Mouse (Mus musculus) cerebellum, adult 2 months (tissue): ENCODE results near the gene Lysmd1.

Source experiments
- CTCF ChIP-seq: fragments of 200-500 bp; IDR thresholded peaks from 2 replicates; pipeline ENCODE4 v1.5.1; 2011; ENCODE audit warnings: low read depth, mild to moderate bottlenecking, control low read depth, low read length, moderate library complexity, borderline replicate concordance; ENCODE audit not compliant: insufficient read depth
- POLR2A ChIP-seq: fragments of 200-500 bp; IDR thresholded peaks from 2 replicates; pipeline ENCODE4 v1.6.1; 2011; ENCODE audit warnings: low read length, control low read depth, borderline replicate concordance; ENCODE audit not compliant: insufficient read depth

DNA sequence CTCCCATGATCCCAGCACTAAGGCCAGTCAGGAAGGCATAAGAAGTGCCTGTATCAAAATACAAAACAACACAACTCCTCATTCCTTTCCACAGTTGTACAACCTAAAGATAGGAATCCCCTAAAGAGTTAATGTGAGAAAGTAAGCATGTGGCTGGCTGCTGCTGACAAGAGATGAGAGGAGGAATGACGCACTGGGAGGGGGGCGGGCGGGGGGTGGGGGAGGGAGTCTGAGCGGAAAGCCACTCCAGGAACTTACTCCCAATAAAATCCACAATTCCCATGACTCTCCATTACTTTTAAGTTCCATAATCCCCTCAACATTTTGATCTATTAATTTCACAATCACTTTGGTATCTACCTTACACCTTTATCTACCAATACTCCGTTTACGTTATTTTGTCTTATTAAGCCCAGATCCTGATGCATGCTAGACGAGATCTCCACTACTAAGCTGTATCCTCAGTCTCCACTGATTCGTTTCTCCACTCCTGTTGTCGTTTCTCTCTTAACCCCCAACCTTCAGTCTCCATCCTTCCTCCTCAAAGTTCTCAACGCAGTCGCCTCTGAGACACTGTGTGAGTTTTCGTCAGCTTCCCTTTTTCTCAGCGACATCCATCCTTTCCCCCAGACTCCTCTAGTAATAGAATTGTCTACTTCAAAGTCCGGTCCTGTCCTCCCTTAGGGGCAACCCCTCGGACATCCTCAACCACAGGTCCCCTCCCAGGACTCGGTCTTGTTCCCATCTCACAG is 28.1 kb upstream of the Lysmd1 start:
- TF ChIP-seq CTCF (no peak), POLR2A (no peak)
